Mouse (Mus musculus) layer of hippocampus, adult 2 months (tissue): ENCODE results near the gene Igf1r. TPM values are rescaled to one million over a fixed set of nuclear protein-coding genes. Genes with fewer than 3 reads are reported as not detected.
A peak's percentile ranks its signal among the peaks of the same experiment; 100 is the strongest.

Experiments
- DNase-seq, 2 experiments: peaks; one replicate each; pipeline ENCODE4 v3.0.0; 2022; ENCODE audit warnings: low spot score in 2 of 2
- H3K27ac ChIP-seq: fragments of 200-600 bp; 2 replicates; pipeline ENCODE4 v1.8.1; 2022
- H3K4me3 ChIP-seq: fragments of 200-600 bp; 2 replicates; pipeline ENCODE4 v1.8.1; 2022; ENCODE audit warnings: mild to moderate bottlenecking
- CTCF ChIP-seq: fragments of 200-600 bp; conservative IDR thresholded peaks from 2 replicates; pipeline ENCODE4 v1.8.1; 2022; ENCODE audit warnings: antibody characterized with exemption, mild to moderate bottlenecking, moderate library complexity
- total RNA-seq, 2 experiments: library from RNA; stranded (reverse); gene quantifications; 2 replicates each; pipeline ENCODE4 v1.2.3; 2021

Gene Igf1r
- total RNA-seq, 2 experiments from 2014 or later, result 47.5 to 47.8 TPM

- no peak for TF ChIP-seq CTCF
- Histone ChIP-seq H3K4me3 (no peak overlapping the region), H3K27ac (no peak overlapping the region)
- DNase-seq, result no peak
Observed at GRCm38 (mm10) chr7:68069324-68069723, 116.7 kb downstream of the Igf1r start.

DNA sequence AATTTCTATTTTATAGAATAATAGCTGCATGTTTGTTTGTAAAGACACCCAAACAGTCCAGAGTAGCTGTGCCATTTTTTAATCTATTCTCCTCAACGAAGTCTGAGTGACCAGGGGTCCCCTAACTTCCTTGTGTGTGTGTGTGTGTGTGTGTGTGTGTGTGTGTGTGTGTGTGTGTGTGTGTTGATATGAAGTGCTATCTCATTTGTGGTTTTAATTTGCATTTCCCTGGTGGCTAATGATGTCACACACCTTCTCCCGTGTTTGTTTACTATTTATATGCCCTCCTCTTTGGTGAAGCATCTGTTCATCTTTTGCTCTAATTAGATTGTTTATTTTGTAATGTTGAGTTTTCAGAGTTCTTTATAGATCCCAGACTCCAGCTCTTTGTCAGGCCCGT, 117.4 kb downstream of the Igf1r start:
- TF ChIP-seq CTCF, result no peak
- DNase-seq, result no peak
- Histone ChIP-seq H3K27ac (no peak overlapping the region), H3K4me3 (no peak overlapping the region)

- peak; percentile 37 to 50 for DNase-seq
- Histone ChIP-seq H3K4me3 (no peak overlapping the region), H3K27ac (no peak overlapping the region)
- peak; percentile 46 for TF ChIP-seq CTCF
Observed at GRCm38 (mm10) chr7:68070626-68071025, 118.0 kb downstream of the Igf1r start.

- no peak for TF ChIP-seq CTCF
- DNase-seq, result no peak
- Histone ChIP-seq H3K4me3 (no peak overlapping the region), H3K27ac (no peak overlapping the region)
Observed at GRCm38 (mm10) chr7:68071050-68071449, 118.4 kb downstream of the Igf1r start.

DNA sequence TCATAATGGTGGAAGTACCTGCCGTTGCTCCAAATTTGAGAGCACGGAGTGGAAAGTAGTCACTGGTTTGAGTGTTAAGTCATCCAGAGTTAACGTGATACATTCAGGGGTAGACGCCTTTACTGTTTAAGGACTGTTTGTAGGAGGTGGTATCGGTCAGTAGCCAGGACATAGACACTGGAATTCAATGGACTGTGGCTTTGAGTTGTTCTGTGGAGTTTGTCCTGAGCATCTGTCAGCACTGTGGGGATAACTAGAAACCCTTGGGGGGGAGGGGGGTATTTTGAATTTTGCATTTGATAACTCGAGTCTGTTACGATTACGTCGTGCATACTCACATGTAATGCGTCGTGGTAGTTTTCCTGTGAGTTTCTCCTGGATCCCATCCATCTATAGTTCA, 119.1 kb downstream of the Igf1r start:
- no peak for DNase-seq
- Histone ChIP-seq H3K27ac (no peak overlapping the region), H3K4me3 (no peak overlapping the region)
- no peak for TF ChIP-seq CTCF

DNA sequence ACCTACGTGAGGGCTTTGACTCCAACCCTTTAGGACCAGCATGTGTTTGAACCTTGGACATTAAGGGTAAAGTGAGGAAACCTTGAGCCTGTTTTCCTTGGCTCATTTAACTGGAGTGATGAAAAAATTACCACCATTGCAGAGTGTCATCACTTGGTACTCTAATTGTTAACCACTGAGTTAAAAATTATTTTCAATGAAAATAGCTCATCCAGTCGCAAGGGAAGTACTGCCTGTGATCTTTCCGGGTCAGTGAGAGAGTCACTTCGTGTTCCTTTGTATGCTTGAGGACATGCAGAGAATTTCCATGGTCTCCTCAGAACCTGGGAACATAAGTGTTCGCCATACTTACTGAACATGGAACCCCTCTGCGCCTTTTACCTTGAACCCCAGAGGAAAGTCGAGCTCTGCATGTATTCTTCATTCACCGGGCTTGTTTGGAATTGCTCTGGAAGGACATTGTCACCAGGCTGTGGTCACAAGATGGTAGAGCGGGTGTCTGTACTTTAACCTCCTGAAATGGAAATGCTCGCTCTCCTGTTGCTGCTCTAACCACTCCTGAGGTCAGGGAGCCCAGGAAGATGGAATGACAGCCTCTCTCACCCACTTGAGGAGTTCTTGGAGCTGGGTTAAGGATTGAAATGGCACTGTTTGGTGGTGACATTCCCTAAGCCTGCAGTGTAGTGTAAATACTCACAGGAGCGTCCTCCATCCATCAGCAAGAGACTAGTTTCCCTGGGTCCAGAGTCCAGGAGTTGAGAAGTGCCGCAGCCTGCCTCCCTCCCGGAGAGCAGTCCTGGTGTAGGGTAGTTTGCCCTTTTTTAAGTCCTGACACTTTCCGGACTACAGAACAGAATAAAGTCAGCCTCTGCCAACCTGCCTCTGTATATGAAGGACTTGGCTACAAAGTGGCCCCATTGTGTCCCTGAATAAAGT, 120.2 kb downstream of the Igf1r start:
- no peak for DNase-seq
- Histone ChIP-seq H3K4me3 (no peak overlapping the region), H3K27ac (no peak overlapping the region)
- no peak for TF ChIP-seq CTCF

- no peak for DNase-seq
- no peak overlapping the region for H3K4me3 ChIP-seq
- TF ChIP-seq CTCF, result no peak
- H3K27ac ChIP-seq, result no peak overlapping the region
Observed at GRCm38 (mm10) chr7:68073460-68073806, 120.8 kb downstream of the Igf1r start.

DNA sequence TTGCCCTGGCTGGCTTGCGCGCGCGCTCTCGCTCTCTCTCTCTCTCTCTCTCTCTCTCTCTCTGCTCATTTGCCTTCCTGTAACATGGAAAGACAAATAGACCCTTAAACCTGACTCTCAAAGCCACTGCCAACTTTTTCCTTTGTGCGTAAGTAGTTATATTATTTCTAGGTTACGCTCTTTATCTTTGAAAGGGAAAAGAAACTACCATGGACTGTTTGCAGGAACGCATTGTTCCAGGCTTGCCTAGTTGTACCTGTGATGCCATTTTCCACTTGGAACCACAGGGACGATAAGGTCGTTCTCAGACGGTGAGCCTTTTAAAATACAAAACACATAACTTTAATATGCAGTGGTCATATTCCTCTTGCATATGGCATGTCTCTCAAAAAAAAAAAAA, 122.1 kb downstream of the Igf1r start:
- H3K4me3 ChIP-seq, result no peak overlapping the region
- no peak for DNase-seq
- TF ChIP-seq CTCF, result no peak
- no peak overlapping the region for H3K27ac ChIP-seq

GRCm38 (mm10) chr7:68075401-68075800, 122.8 kb downstream of the Igf1r start:
- TF ChIP-seq CTCF, result no peak

GRCm38 (mm10) chr7:68080122-68080845, 127.7 kb downstream of the Igf1r start:
- H3K4me3 ChIP-seq, result no peak overlapping the region
- TF ChIP-seq CTCF, result no peak
- no peak overlapping the region for H3K27ac ChIP-seq
- DNase-seq, result no peak

More at GRCm38 (mm10) chr7:68075401-68075800, 122.8 kb downstream of the Igf1r start:
- Histone ChIP-seq H3K27ac (no peak overlapping the region), H3K4me3 (no peak overlapping the region)
- no peak for DNase-seq

DNA sequence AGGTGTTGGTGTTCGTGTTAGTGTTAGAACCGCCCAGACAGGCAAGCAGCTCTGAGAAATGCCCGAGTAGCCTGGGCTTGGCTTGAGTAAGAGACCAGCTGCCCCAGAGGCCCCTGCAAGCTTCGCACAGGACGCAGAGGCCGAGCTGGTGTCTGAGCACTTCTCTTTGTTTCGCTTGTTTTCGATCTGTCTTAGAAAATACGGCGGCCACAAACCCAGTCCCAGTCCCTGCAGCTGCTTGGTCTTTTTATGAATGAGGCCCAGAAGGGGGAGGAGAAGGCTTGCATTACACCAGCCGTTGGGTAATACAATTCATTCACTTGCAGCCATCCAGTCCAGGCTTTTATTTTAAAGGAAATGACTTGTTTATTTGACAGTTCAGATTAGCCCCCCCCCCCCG, 132.7 kb downstream of the Igf1r start:
- peak overlapping the region; percentile 64 for H3K27ac ChIP-seq
- DNase-seq, result peak; percentile 48 to 54
- H3K4me3 ChIP-seq, result no peak overlapping the region
- no peak for TF ChIP-seq CTCF

DNA sequence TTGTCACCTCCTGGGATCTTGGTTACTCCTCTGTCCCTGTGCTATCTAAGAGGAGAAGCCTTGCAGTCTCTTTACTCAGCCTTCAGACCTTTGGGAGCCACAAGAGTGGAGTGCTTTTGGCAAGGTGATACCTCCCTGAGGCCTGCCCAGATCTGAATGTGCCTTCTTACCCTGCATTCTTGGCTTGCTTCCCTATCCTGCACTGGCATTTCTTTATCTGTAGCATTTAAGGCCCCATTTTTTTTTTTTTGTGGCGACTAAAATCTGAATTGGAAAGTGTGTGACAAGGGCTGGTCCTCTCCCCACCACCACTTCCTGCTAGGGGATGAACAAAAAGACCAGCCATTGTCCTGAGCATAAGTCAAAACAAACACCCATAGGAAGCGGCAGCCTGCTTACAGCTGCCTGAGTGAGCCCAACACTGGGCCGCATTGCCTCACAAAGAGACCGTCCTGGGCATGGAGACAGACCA, 133.3 kb downstream of the Igf1r start:
- DNase-seq, result no peak
- peak overlapping the region; percentile 64; the same call in 1 of the 2 replicates for H3K27ac ChIP-seq
- no peak overlapping the region for H3K4me3 ChIP-seq
- no peak for TF ChIP-seq CTCF

- Histone ChIP-seq H3K27ac (no peak overlapping the region), H3K4me3 (no peak overlapping the region)
- no peak for DNase-seq
- TF ChIP-seq CTCF, result no peak
Observed at GRCm38 (mm10) chr7:68087496-68087895, 134.9 kb downstream of the Igf1r start.
